Mouse (Mus musculus): Measurements from ENCODE around the gene Gm21708. TPM values are rescaled to one million over a fixed set of nuclear protein-coding genes. Genes with fewer than 3 reads are reported as not detected.
"Not testable (repeated sequence)": the region's sequence is repeated elsewhere in the genome, so short reads cannot be mapped to it uniquely, and the experiment has no call there.

The Gm21708 gene
- not detected in 2 replicates for polyA plus RNA-seq (2015; fragmentation: Nextera tagmentation; extraction: Ambion mirVana)

DNA sequence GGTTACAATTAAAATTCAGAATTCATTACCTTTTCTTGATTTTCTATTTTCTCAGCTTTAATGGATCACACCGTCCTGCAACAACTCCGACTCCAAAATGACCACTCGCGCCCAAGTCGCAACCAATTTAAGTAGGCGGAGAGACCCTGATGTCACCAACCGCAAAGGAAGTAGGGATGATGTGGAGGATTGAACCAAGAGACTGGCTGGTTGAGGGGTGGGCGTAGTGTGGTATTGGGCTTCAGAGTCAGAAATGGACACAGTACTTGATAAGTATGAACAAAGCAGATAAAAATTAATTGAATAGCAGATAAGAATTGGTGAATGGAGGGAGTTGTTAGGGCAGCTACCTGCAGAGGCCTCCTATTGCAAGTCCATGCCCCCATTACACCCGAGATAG, at the start of gene Gm21708, which contains the start of gene Gm21704:
Gene Gm21708 (minus strand): TSS at position 101 of the 400 bp plus-strand sequence.
Gene Gm21704 (minus strand): TSS at position 101 of the 400 bp plus-strand sequence.
- H3K9me3 ChIP-seq; ATAC-seq; H3K36me3 ChIP-seq; H3K4me2 ChIP-seq (replicated peaks); H3K9ac ChIP-seq; H3K27me3 ChIP-seq (replicated peaks); H3K4me1 ChIP-seq (replicated peaks); H3K4me3 ChIP-seq (replicated peaks); H3K27ac ChIP-seq: not testable (repeated sequence)
- WGBS: no CpG with 5 or more reads among the region's 9 CpGs

Other genes starting within 250 kb of the Gm21708 start
- not detected in 2 replicates for gene Gm21677, start 103.7 kb downstream of the Gm21708 start, polyA plus RNA-seq (2015; fragmentation: Nextera tagmentation; extraction: Ambion mirVana)
- gene Gm21693, start 64.8 kb downstream of the Gm21708 start, polyA plus RNA-seq (2015; fragmentation: Nextera tagmentation; extraction: Ambion mirVana): not detected in 2 replicates
- gene Gm21704, start within 50 bp of the Gm21708 start, polyA plus RNA-seq (2015; fragmentation: Nextera tagmentation; extraction: Ambion mirVana): not detected in 2 replicates